Mouse (Mus musculus) liver, embryonic 11.5 days (tissue): ENCODE results near the gene Thap4. TPM values are rescaled to one million over a fixed set of nuclear protein-coding genes. Genes with fewer than 3 reads are reported as not detected.

ENCODE experiments used
- ATAC-seq: fragments of 200-750 bp; cut with Nextera tagmentation; replicated peaks from 2 replicates; pipeline ENCODE4 v1.8.0; 2017; ENCODE audit warnings: moderate number of reproducible peaks, mild to moderate bottlenecking, moderate TSS enrichment, moderate library complexity; ENCODE audit not compliant: low FRiP score
- DNase-seq: peaks from one replicate; pipeline ENCODE4 v3.0.0-alpha.2; 2017; ENCODE audit warnings: low spot score
- H3K27ac ChIP-seq: fragments of 300-500 bp; sonication (generic); 2 replicates; pipeline ENCODE4 v1.5.1; 2014; ENCODE audit warnings: mild to moderate bottlenecking, low read depth, low read length, control low read depth
- H3K27me3 ChIP-seq: fragments of 300-500 bp; sonication (generic); replicated peaks from 2 replicates; pipeline ENCODE4 v1.6.1; 2014; ENCODE audit warnings: low read length, mixed read lengths; ENCODE audit not compliant: control insufficient read depth, insufficient read depth
- H3K36me3 ChIP-seq: fragments of 300-500 bp; sonication (generic); 2 replicates; pipeline ENCODE4 v1.6.1; 2014; ENCODE audit warnings: mild to moderate bottlenecking, low read length, moderate library complexity, mixed read lengths; ENCODE audit not compliant: control insufficient read depth, insufficient read depth
- H3K4me1 ChIP-seq: fragments of 300-500 bp; sonication (generic); replicated peaks from 2 replicates; pipeline ENCODE4 v1.6.1; 2014; ENCODE audit warnings: low read length, mixed read lengths; ENCODE audit not compliant: control insufficient read depth, insufficient read depth
- H3K4me2 ChIP-seq: fragments of 300-500 bp; sonication (generic); 2 replicates; pipeline ENCODE4 v1.6.1; 2014; ENCODE audit warnings: mild to moderate bottlenecking, control low read depth, moderate library complexity
- H3K4me3 ChIP-seq: fragments of 300-500 bp; sonication (generic); 2 replicates; pipeline ENCODE4 v1.5.1; 2014; ENCODE audit warnings: low read depth, low read length, control low read depth
- H3K9ac ChIP-seq: fragments of 300-500 bp; sonication (generic); 2 replicates; pipeline ENCODE4 v1.6.1; 2014; ENCODE audit warnings: low read depth, low read length, control low read depth
- H3K9me3 ChIP-seq: fragments of 300-500 bp; sonication (generic); 2 replicates; pipeline ENCODE4 v1.6.1; 2016; ENCODE audit warnings: low read length, inconsistent platforms, mixed read lengths; ENCODE audit not compliant: control insufficient read depth
- WGBS: fragments of 180-500 bp; shearing (Covaris S2); extraction: QIAGEN DNeasy Blood & Tissue Kit; methylation state at CpG from one replicate; pipeline ENCODE4 v1.1.7; 2014; 5-methylcytosine and 5-hydroxymethylcytosine counted together
- polyA plus RNA-seq: library from polyadenylated mRNA; unstranded; fragments of >200 nt; fragmentation: Nextera tagmentation; extraction: Ambion mirVana; gene quantifications from 2 replicates; pipeline ENCODE4 v1.2.1, GENCODE M21; 2014

Gene Thap4
- polyA plus RNA-seq, 1 experiment from 2014 or later = 28.9 TPM

DNA sequence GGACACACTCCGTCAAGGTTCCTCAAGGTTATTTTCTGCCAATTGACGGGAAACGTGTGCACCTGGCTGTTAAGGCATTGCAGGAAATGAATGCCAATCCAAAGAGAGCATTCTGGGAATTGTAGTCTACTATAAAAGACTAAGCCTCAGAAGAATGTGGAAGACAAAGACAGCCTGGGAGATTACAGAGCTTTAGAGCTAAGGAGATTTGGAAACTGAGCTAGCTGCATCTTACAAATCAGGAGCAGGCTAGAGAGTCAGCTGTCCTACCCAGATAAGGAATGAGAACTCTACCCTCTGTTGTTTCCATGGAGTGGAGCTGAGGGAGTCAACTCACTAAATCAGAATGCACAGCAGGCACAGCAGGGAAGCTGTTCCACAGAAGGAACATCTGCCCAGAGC lies 22.8 kb downstream of the Thap4 start:
- no peak overlapping the region for H3K4me3 ChIP-seq
- no peaks in the 10 kb centered on the region for H3K27me3 ChIP-seq
- H3K36me3 ChIP-seq = 0 out of 2 replicates have a peak, but pooled peaks cover 2% of the 10 kb centered on the region
- no peak overlapping the region for H3K9ac ChIP-seq
- H3K4me1 ChIP-seq = peaks cover 5% of the 10 kb centered on the region; the same call in 1 of the 2 replicates
- no peak overlapping the region for H3K4me2 ChIP-seq
- H3K9me3 ChIP-seq = no peaks in the 10 kb centered on the region
- DNase-seq (no peak), ATAC-seq (0 out of 2 replicates have a peak, but pooled peaks have one; percentile 43)
- WGBS = 49% methylated on average over 3 of the region's 3 CpGs
- no peak overlapping the region for H3K27ac ChIP-seq

DNA sequence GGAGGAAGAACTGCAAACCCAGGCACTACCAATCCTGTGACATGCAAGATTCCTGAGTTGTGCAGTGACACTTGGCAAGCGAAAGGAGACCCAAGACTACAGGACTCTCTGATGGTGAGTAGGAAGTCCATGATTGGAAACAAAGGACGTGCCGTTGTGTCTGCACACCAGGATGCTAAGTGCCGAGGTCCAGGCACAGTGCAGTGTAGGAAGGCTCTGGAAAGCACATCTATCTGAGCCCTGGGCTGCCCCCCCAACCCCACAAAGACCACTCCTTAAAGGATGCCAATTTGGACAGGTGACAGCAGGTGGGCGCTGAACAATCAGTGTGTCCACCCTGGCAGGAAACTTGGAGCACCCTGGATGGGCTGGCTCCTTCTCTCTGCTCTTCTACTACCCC lies 23.6 kb downstream of the Thap4 start:
- no peaks in the 10 kb centered on the region for H3K9me3 ChIP-seq
- H3K4me3 ChIP-seq = no peak overlapping the region
- no peaks in the 10 kb centered on the region for H3K27me3 ChIP-seq
- no peak overlapping the region for H3K27ac ChIP-seq
- WGBS = 88% methylated on average over 5 of the region's 5 CpGs
- H3K36me3 ChIP-seq = 0 out of 2 replicates have a peak, but pooled peaks cover 2% of the 10 kb centered on the region
- no peak overlapping the region for H3K4me2 ChIP-seq
- no peak for ATAC-seq
- peaks cover 5% of the 10 kb centered on the region; the same call in 1 of the 2 replicates for H3K4me1 ChIP-seq
- no peak overlapping the region for H3K9ac ChIP-seq
- DNase-seq = no peak

DNA sequence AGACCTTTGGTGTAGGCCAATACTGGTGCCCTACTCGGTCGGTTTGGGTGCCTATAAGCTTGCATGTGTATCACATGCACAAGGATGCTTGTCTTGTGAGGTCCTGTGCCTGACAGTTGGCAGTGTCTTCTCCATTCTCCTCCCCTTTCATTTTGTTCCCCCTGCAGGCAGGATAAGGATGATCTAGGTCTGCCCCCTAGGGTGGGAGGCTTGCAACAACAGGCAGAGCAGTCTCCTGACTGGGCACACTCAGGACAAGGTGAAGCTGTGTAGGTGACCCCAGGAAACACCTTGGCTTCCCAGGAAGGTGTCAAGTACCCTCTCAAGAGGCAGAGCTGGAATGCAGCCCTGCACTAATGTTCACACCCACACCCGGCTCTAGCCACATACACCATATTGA lies 27.7 kb downstream of the Thap4 start:
- Histone ChIP-seq H3K9me3 (no peaks in the 10 kb centered on the region), H3K9ac (no peak overlapping the region), H3K4me1 (peaks cover 3% of the 10 kb centered on the region; the same call in 1 of the 2 replicates), H3K27me3 (no peaks in the 10 kb centered on the region), H3K4me2 (no peak overlapping the region), H3K27ac (no peak overlapping the region), H3K4me3 (no peak overlapping the region), H3K36me3 (peaks cover 4% of the 10 kb centered on the region; the same call in 1 of the 2 replicates)
- DNase-seq (peak; percentile 45), ATAC-seq (peak; percentile 62)
- 66% methylated on average over 3 of the region's 3 CpGs for WGBS

DNA sequence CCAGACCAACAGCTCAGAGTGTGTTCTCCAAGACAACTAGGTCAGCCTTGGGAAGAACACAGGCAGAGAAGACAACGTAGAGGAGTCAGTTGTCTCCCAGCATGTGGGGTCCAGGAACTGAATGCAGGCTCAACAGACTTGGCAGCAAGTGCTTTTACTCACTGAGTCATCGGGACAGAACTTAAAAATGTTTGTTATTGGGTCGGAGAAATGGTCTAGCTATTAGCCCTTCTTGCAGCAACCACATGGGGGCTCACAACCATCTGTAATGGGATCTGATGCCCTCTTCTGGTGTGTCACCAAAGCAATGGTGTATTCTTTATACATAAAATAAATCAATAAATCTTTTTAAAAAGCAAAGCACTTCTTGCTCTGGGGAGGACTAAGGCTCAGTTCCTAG lies 28.5 kb downstream of the Thap4 start:
- H3K4me3 ChIP-seq = no peak overlapping the region
- H3K4me1 ChIP-seq = no peaks in the 10 kb centered on the region
- no peak overlapping the region for H3K9ac ChIP-seq
- no peak for ATAC-seq
- H3K4me2 ChIP-seq = no peak overlapping the region
- no peak overlapping the region for H3K27ac ChIP-seq
- H3K36me3 ChIP-seq = peaks cover 4% of the 10 kb centered on the region; the same call in 1 of the 2 replicates
- DNase-seq = no peak
- H3K27me3 ChIP-seq = no peaks in the 10 kb centered on the region
- WGBS = 81% methylated on average over 3 of the region's 3 CpGs
- H3K9me3 ChIP-seq = no peaks in the 10 kb centered on the region

DNA sequence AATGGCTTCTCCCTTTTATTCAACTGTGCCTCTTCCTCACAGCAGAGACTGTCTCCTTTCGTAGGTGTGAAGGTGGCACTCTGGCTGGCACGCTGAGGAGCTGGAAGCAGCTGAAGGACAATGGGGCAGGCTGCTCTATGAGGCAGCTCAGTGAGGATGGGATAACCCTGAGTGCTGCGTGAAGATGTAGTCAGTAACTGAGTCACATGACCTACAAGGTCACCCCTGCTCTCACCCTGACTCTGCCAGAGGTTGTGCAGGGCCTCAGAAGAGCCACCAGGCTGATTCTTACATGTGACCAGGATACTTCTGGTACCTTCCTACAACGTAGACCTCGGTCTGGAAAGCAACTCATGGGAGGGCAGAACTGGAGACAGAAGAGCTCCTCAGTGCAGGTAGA lies 29.0 kb downstream of the Thap4 start:
- Histone ChIP-seq H3K4me2 (no peak overlapping the region), H3K9ac (no peak overlapping the region), H3K4me1 (no peaks in the 10 kb centered on the region), H3K9me3 (no peaks in the 10 kb centered on the region), H3K4me3 (no peak overlapping the region), H3K36me3 (peaks cover 3% of the 10 kb centered on the region; the same call in 1 of the 2 replicates), H3K27me3 (no peaks in the 10 kb centered on the region), H3K27ac (no peak overlapping the region)
- no peak for ATAC-seq
- WGBS = 91% methylated on average over 5 of the region's 5 CpGs
- DNase-seq = no peak

DNA sequence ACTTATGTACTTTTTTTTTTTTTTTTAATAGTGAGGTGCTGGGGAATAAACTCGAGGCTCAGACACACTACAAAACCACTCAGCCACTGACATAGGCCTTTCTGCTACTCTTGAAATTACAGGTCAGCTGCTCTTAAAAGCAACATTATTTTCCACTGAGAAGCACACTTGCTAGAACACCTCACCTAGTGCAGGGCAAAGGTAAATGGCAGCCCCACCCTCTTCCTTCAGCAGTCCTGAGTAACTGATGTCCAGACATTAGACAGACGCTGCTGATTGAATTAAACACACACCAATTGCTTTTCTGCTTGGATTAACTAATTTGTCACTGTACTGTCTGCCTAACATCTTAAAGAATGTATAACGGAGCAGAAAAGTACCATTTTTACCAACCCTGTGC lies 30.0 kb downstream of the Thap4 start:
- H3K4me1 ChIP-seq = no peaks in the 10 kb centered on the region
- no peak overlapping the region for H3K27ac ChIP-seq
- no peak overlapping the region for H3K9ac ChIP-seq
- H3K36me3 ChIP-seq = peaks cover 3% of the 10 kb centered on the region; the same call in 1 of the 2 replicates
- no peak overlapping the region for H3K4me3 ChIP-seq
- 86% methylated on average over 3 of the region's 3 CpGs for WGBS
- no peak for ATAC-seq
- H3K9me3 ChIP-seq = no peaks in the 10 kb centered on the region
- H3K4me2 ChIP-seq = no peak overlapping the region
- no peak for DNase-seq
- H3K27me3 ChIP-seq = no peaks in the 10 kb centered on the region

DNA sequence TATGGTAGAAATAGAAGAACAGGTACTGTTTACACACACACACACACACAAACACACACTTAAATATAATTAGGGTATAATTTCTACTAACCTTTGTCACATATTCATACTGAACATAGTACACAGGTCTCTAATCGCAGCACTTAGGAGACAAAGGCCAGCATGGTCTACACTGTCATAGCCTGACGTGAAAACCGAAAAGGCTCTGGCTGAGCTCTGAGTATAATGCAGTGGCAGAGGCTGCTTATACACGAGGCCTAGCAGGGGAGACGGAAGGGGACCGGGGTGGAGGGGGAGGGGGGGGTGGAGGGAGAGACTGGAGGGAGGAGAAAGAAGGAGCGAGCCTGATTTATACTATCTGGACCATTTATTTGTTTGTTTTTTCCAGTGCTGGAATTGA lies 33.1 kb downstream of the Thap4 start:
- H3K27ac ChIP-seq = no peak overlapping the region
- no peak overlapping the region for H3K4me2 ChIP-seq
- ATAC-seq = no peak

DNA sequence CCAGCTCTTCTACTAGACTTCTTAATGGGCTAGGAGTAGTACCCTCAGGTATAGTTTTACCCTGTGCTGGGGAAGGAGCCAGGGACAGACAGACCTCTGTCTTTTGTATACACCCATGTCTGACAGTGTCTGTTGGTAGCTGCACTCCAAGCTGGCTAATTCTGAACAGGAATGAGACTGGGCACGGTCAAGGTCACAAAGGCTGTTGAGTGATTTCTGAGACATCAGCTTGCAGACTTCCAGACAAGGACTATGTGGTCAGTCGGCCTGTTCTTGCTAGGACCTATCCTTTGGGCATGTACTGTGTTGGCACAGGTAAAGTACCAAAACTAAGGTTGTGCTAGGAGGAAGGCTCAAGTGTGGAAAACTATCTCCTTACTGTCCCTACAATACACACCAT lies 38.5 kb downstream of the Thap4 start:
- H3K27ac ChIP-seq = no peak overlapping the region
- H3K9ac ChIP-seq = no peak overlapping the region
- H3K9me3 ChIP-seq = no peaks in the 10 kb centered on the region

More for the DNA sequence above, 33.1 kb downstream of the Thap4 start:
- Histone ChIP-seq H3K27me3 (no peaks in the 10 kb centered on the region), H3K4me1 (no peaks in the 10 kb centered on the region), H3K9me3 (no peaks in the 10 kb centered on the region), H3K36me3 (peaks cover 5% of the 10 kb centered on the region; the same call in 1 of the 2 replicates), H3K9ac (no peak overlapping the region), H3K4me3 (no peak overlapping the region)
- 83% methylated on average over 7 of the region's 7 CpGs for WGBS
- no peak for DNase-seq

DNA sequence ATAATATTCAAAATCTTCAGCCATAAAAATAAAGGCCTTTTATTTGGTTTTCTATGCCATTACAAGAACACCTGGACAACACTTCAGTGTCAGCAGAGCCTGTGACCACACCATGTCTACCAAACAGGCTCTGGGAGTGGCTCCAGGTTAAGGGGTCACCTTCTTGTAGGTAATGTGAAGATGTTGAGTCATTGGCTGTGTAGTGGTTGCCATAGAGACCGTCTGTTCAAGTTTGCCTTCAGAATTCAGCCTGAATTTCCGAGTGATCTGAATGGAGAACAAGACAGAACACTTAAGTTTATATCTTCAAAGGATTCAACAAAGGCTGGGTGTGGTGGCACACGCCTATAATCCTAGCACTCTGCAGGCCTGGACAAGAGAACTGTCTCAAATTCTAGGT lies 49.3 kb downstream of the Thap4 start:
- no peak for DNase-seq
- H3K9me3 ChIP-seq = no peaks in the 10 kb centered on the region
- WGBS = 81% methylated on average over 3 of the region's 3 CpGs
- ATAC-seq = no peak
- H3K4me2 ChIP-seq = no peak overlapping the region
- no peak overlapping the region for H3K27ac ChIP-seq
- H3K4me3 ChIP-seq = no peak overlapping the region
- no peaks in the 10 kb centered on the region for H3K4me1 ChIP-seq
- H3K36me3 ChIP-seq = no peaks in the 10 kb centered on the region
- no peaks in the 10 kb centered on the region for H3K27me3 ChIP-seq
- no peak overlapping the region for H3K9ac ChIP-seq

More for the DNA sequence above, 38.5 kb downstream of the Thap4 start:
- DNase-seq (no peak), ATAC-seq (no peak)
- WGBS = 84% methylated on average over 2 of the region's 2 CpGs
- H3K4me3 ChIP-seq = no peak overlapping the region
- H3K36me3 ChIP-seq = peaks cover 7% of the 10 kb centered on the region; the same call in 1 of the 2 replicates
- no peaks in the 10 kb centered on the region for H3K4me1 ChIP-seq
- no peak overlapping the region for H3K4me2 ChIP-seq
- H3K27me3 ChIP-seq = no peaks in the 10 kb centered on the region
